ENCODE assay signal across 8 mouse cellular contexts in genomic region chr1:74800424-74800888, GRCm38 (mm10). TPM values are rescaled to one million over a fixed set of nuclear protein-coding genes. Genes with fewer than 3 reads are reported as not detected.
DNase-seq lines count a peak whose midpoint lies in the region; ATAC-seq lines count a peak whose summit lies in the region.

No protein-coding gene starts in this region.

- WGBS in limb, embryonic 15.5 days: 1% methylated on average over 29 of the region's 29 CpGs

- no peak for ATAC-seq in limb, embryonic 15.5 days (ENCODE audit: insufficient number of reproducible peaks, low FRiP score, low TSS enrichment, low read depth)
- ATAC-seq in cerebellum, adult (ENCODE audit: insufficient number of reproducible peaks, low FRiP score, low TSS enrichment): no peak

- peak overlapping the region; percentile 27 for H3K4me3 ChIP-seq in limb, embryonic 15.5 days

- no peaks in the 10 kb centered on the region for H3K9me3 ChIP-seq in limb, embryonic 15.5 days

- peaks cover 92% of the 10 kb centered on the region for H3K27me3 ChIP-seq in limb, embryonic 15.5 days
- H3K27me3 ChIP-seq in splenic B cell, adult 2 months (ENCODE audit: control insufficient read depth, insufficient read depth, low read length, poor library complexity, severe bottlenecking): peaks cover 2% of the 10 kb centered on the region; the same call in 1 of the 2 replicates

- peak overlapping the region; percentile 18; the same call in 1 of the 2 replicates for H3K9ac ChIP-seq in limb, embryonic 15.5 days

- H3K4me1 ChIP-seq in limb, embryonic 15.5 days: peaks cover 43% of the 10 kb centered on the region

- H3K36me3 ChIP-seq in limb, embryonic 15.5 days: no peaks in the 10 kb centered on the region
- H3K36me3 ChIP-seq in splenic B cell, adult 2 months (ENCODE audit: control insufficient read depth, insufficient read depth, low read length, poor library complexity, severe bottlenecking): no peaks in the 10 kb centered on the region

- DNase-seq in frontal cortex, postnatal 36 days (ENCODE audit: low spot score in 2 of 2): peak; percentile 62 to 66
- DNase-seq in frontal cortex, postnatal 14 days (ENCODE audit: low spot score in 2 of 2): no peak
- peak; percentile 24 for DNase-seq in thymus, postnatal 0 days (ENCODE audit: low spot score)
- DNase-seq in thymus, postnatal 4 days: no peak
- DNase-seq in splenic B cell, adult 2 months (ENCODE audit: low read depth, low spot score): peak; percentile 74
- DNase-seq in cerebellum, postnatal 10 days: no peak

- H3K4me2 ChIP-seq in limb, embryonic 15.5 days: peak overlapping the region; percentile 45

- H3K27ac ChIP-seq in limb, embryonic 15.5 days: no peak overlapping the region

RNA-seq across cellular contexts. Expression of gene Wnt10a, which starts 9.1 kb away (rescaled TPM):
- 1.6 and 1.9 TPM in 2 replicates for polyA plus RNA-seq in thymus, postnatal 0 days (2015; fragmentation: Nextera tagmentation; extraction: Ambion mirVana)
- 9.0 and 9.1 TPM in 2 replicates for polyA plus RNA-seq in limb, embryonic 15.5 days (2015; fragmentation: Nextera tagmentation; extraction: Ambion mirVana)

RNA-seq across cellular contexts. Expression of gene Wnt6, which starts 28.8 kb away (rescaled TPM):
- 1.6 and 2.6 TPM in 2 replicates for polyA plus RNA-seq in thymus, postnatal 0 days (2015; fragmentation: Nextera tagmentation; extraction: Ambion mirVana)
- polyA plus RNA-seq in limb, embryonic 15.5 days (2015; fragmentation: Nextera tagmentation; extraction: Ambion mirVana): 49.5 and 53.6 TPM in 2 replicates

RNA-seq across cellular contexts. Expression of gene Prkag3, which starts 51.4 kb away (rescaled TPM):
- polyA plus RNA-seq in thymus, postnatal 0 days (2015; fragmentation: Nextera tagmentation; extraction: Ambion mirVana): 0.16 TPM in 1 of 2 replicates, not detected in the other
- 2.8 and 7.5 TPM in 2 replicates for polyA plus RNA-seq in limb, embryonic 15.5 days (2015; fragmentation: Nextera tagmentation; extraction: Ambion mirVana)

RNA-seq across cellular contexts. Expression of gene Cdk5r2, which starts 54.3 kb away (rescaled TPM):
- not detected in 2 replicates for polyA plus RNA-seq in thymus, postnatal 0 days (2015; fragmentation: Nextera tagmentation; extraction: Ambion mirVana)
- polyA plus RNA-seq in limb, embryonic 15.5 days (2015; fragmentation: Nextera tagmentation; extraction: Ambion mirVana): not detected in 2 replicates

Comparison
In these comparisons a context has a peak if more than half of its experiments do, and no peak if none do; other contexts are left out.
1. DNase-seq: peak in frontal cortex, postnatal 36 days (2 of 2), thymus, postnatal 0 days (single experiment) and splenic B cell, adult 2 months (single experiment); none in frontal cortex, postnatal 14 days (0 of 2), thymus, postnatal 4 days (single experiment) and cerebellum, postnatal 10 days (0 of 2).
2. RNA of gene Wnt6, which starts 28.8 kb away (polyA plus RNA-seq): 49.5 to 53.6 TPM in limb, embryonic 15.5 days; 1.6 to 2.6 TPM in thymus, postnatal 0 days; every median in the first group is over 10 times any median in the second.